Mouse (Mus musculus): Measurements from ENCODE around the gene Dpm2. TPM values are rescaled to one million over a fixed set of nuclear protein-coding genes. Genes with fewer than 3 reads are reported as not detected.
A peak's percentile ranks its signal among the peaks of the same experiment; 100 is the strongest.

Gene Dpm2
- polyA plus RNA-seq, 1 experiment from 2014 or later = 92.5 TPM

GRCm38 (mm10) chr2:32597248-32597647 lies 26.6 kb downstream of the Dpm2 start:
- peaks cover 15% of the 10 kb centered on the region for H3K4me1 ChIP-seq
- H3K27ac ChIP-seq = no peak overlapping the region
- H3K36me3 ChIP-seq = peaks cover 63% of the 10 kb centered on the region
- H3K9me3 ChIP-seq = no peaks in the 10 kb centered on the region
- no peak for DNase-seq (ENCODE audit: low spot score)
- H3K4me3 ChIP-seq = no peak overlapping the region
- H3K27me3 ChIP-seq (ENCODE audit: insufficient read depth, poor library complexity, severe bottlenecking) = no peaks in the 10 kb centered on the region
- WGBS = 89% methylated on average over 5 of the region's 5 CpGs

- Histone ChIP-seq H3K27ac (no peak overlapping the region), H3K9me3 (no peaks in the 10 kb centered on the region), H3K4me3 (no peak overlapping the region), H3K4me1 (peaks cover 19% of the 10 kb centered on the region), H3K36me3 (peaks cover 58% of the 10 kb centered on the region), H3K27me3 (ENCODE audit: insufficient read depth, poor library complexity, severe bottlenecking) (no peaks in the 10 kb centered on the region)
- WGBS = 89% methylated on average over 5 of the region's 5 CpGs
- no peak for DNase-seq (ENCODE audit: low spot score)
Observed at GRCm38 (mm10) chr2:32597699-32598098, 27.0 kb downstream of the Dpm2 start.

GRCm38 (mm10) chr2:32598506-32598905 lies 27.8 kb downstream of the Dpm2 start:
- Histone ChIP-seq H3K4me3 (no peak overlapping the region), H3K36me3 (peaks cover 54% of the 10 kb centered on the region), H3K27ac (no peak overlapping the region), H3K4me1 (peaks cover 21% of the 10 kb centered on the region), H3K27me3 (ENCODE audit: insufficient read depth, poor library complexity, severe bottlenecking) (no peaks in the 10 kb centered on the region), H3K9me3 (no peaks in the 10 kb centered on the region)
- WGBS = 82% methylated on average over 8 of the region's 8 CpGs
- no peak for DNase-seq (ENCODE audit: low spot score)

GRCm38 (mm10) chr2:32599409-32599808 lies 28.8 kb downstream of the Dpm2 start, which contains the start of gene St6galnac6:
Gene St6galnac6 (plus strand): TSS chr2:32599709.
- peaks cover 46% of the 10 kb centered on the region for H3K36me3 ChIP-seq
- H3K4me1 ChIP-seq = peaks cover 24% of the 10 kb centered on the region
- no peaks in the 10 kb centered on the region for H3K9me3 ChIP-seq
- no peak within 1 kb of the TSS for H3K4me3 ChIP-seq
- no peak for DNase-seq (ENCODE audit: low spot score)
- no peaks in the 10 kb centered on the region for H3K27me3 ChIP-seq (ENCODE audit: insufficient read depth, poor library complexity, severe bottlenecking)
- WGBS = 91% methylated on average over 3 of the region's 3 CpGs
- no peak within 1 kb of the TSS for H3K27ac ChIP-seq

- Histone ChIP-seq H3K4me1 (peaks cover 26% of the 10 kb centered on the region), H3K36me3 (peaks cover 25% of the 10 kb centered on the region), H3K27me3 (ENCODE audit: insufficient read depth, poor library complexity, severe bottlenecking) (no peaks in the 10 kb centered on the region), H3K9me3 (no peaks in the 10 kb centered on the region), H3K27ac (peak overlapping the region; percentile 71), H3K4me3 (no peak overlapping the region)
- DNase-seq (ENCODE audit: low spot score) = no peak
- WGBS = 38% methylated on average over 8 of the region's 8 CpGs
Observed at GRCm38 (mm10) chr2:32601417-32602065, 30.9 kb downstream of the Dpm2 start.

GRCm38 (mm10) chr2:32602600-32603054 lies 32.0 kb downstream of the Dpm2 start:
- Histone ChIP-seq H3K9me3 (no peaks in the 10 kb centered on the region), H3K4me1 (peaks cover 37% of the 10 kb centered on the region), H3K27ac (peak overlapping the region; percentile 82), H3K36me3 (peaks cover 14% of the 10 kb centered on the region), H3K27me3 (ENCODE audit: insufficient read depth, poor library complexity, severe bottlenecking) (no peaks in the 10 kb centered on the region), H3K4me3 (peak overlapping the region; percentile 53)
- 2% methylated on average over 11 of the region's 11 CpGs for WGBS
- DNase-seq (ENCODE audit: low spot score) = peak; percentile 91

GRCm38 (mm10) chr2:32604631-32605030 lies 34.0 kb downstream of the Dpm2 start:
- Histone ChIP-seq H3K27ac (no peak overlapping the region), H3K4me3 (no peak overlapping the region), H3K9me3 (no peaks in the 10 kb centered on the region), H3K4me1 (peaks cover 54% of the 10 kb centered on the region), H3K27me3 (ENCODE audit: insufficient read depth, poor library complexity, severe bottlenecking) (no peaks in the 10 kb centered on the region), H3K36me3 (0 out of 2 replicates have a peak, but pooled peaks cover 2% of the 10 kb centered on the region)
- DNase-seq (ENCODE audit: low spot score) = peak; percentile 73
- WGBS = 27% methylated on average over 10 of the region's 10 CpGs

- Histone ChIP-seq H3K4me3 (peak overlapping the region; percentile 82), H3K36me3 (no peaks in the 10 kb centered on the region), H3K27ac (peak overlapping the region; percentile 94), H3K9me3 (no peaks in the 10 kb centered on the region), H3K27me3 (ENCODE audit: insufficient read depth, poor library complexity, severe bottlenecking) (no peaks in the 10 kb centered on the region), H3K4me1 (peaks cover 67% of the 10 kb centered on the region)
- WGBS = 11% methylated on average over 51 of the region's 55 CpGs
- peak; percentile 92 for DNase-seq (ENCODE audit: low spot score)
Observed at GRCm38 (mm10) chr2:32606161-32607142, 35.8 kb downstream of the Dpm2 start.

GRCm38 (mm10) chr2:32607262-32607947 lies 36.7 kb downstream of the Dpm2 start:
- WGBS = 5% methylated on average over 34 of the region's 34 CpGs
- no peaks in the 10 kb centered on the region for H3K9me3 ChIP-seq
- peak; percentile 86 for DNase-seq (ENCODE audit: low spot score)
- H3K4me1 ChIP-seq = peaks cover 67% of the 10 kb centered on the region
- no peaks in the 10 kb centered on the region for H3K27me3 ChIP-seq (ENCODE audit: insufficient read depth, poor library complexity, severe bottlenecking)
- H3K27ac ChIP-seq = peak overlapping the region; percentile 94
- H3K36me3 ChIP-seq = peaks cover 4% of the 10 kb centered on the region
- peak overlapping the region; percentile 82 for H3K4me3 ChIP-seq

- H3K9me3 ChIP-seq = no peaks in the 10 kb centered on the region
- H3K4me3 ChIP-seq = peak overlapping the region; percentile 82
- no peaks in the 10 kb centered on the region for H3K27me3 ChIP-seq (ENCODE audit: insufficient read depth, poor library complexity, severe bottlenecking)
- WGBS = 4% methylated on average over 25 of the region's 25 CpGs
- peaks cover 9% of the 10 kb centered on the region for H3K36me3 ChIP-seq
- peaks cover 64% of the 10 kb centered on the region for H3K4me1 ChIP-seq
- peak overlapping the region; percentile 94 for H3K27ac ChIP-seq
- DNase-seq (ENCODE audit: low spot score) = peak; percentile 96
Observed at GRCm38 (mm10) chr2:32608141-32608777, 37.6 kb downstream of the Dpm2 start.

GRCm38 (mm10) chr2:32608778-32609435 lies 38.2 kb downstream of the Dpm2 start:
- H3K4me3 ChIP-seq = peak overlapping the region; percentile 82
- no peaks in the 10 kb centered on the region for H3K9me3 ChIP-seq
- H3K4me1 ChIP-seq = peaks cover 64% of the 10 kb centered on the region
- peaks cover 15% of the 10 kb centered on the region for H3K36me3 ChIP-seq
- no peaks in the 10 kb centered on the region for H3K27me3 ChIP-seq (ENCODE audit: insufficient read depth, poor library complexity, severe bottlenecking)
- peak overlapping the region; percentile 94 for H3K27ac ChIP-seq
- WGBS = 31% methylated on average over 18 of the region's 18 CpGs
- DNase-seq (ENCODE audit: low spot score) = no peak

Measured in heart, embryonic 10.5 days (tissue).